Mouse (Mus musculus) C2C12 (cell line): ENCODE measurements around the gene Kdm4b. TPM values are rescaled to one million over a fixed set of nuclear protein-coding genes. Genes with fewer than 3 reads are reported as not detected.

Experiments
- H3K27me3 ChIP-seq: one replicate; pipeline ENCODE4 v1.6.1; 2011; ENCODE audit not compliant: control insufficient read depth, insufficient read depth, insufficient read length
- H3K36me3 ChIP-seq: one replicate; pipeline ENCODE4 v1.6.1; 2011; ENCODE audit not compliant: control insufficient read depth, insufficient read depth
- H3K4me3 ChIP-seq: one replicate; pipeline ENCODE4 v1.5.1; 2011; ENCODE audit warnings: mild to moderate bottlenecking, control low read depth; ENCODE audit not compliant: poor library complexity, insufficient read depth, severe bottlenecking
- H3K79me2 ChIP-seq: one replicate; pipeline ENCODE4 v1.6.1; 2011; ENCODE audit not compliant: control insufficient read depth, insufficient read depth
- H3K79me3 ChIP-seq: one replicate; pipeline ENCODE4 v1.6.1; 2011; ENCODE audit warnings: low read depth, control low read depth
- H3ac ChIP-seq: one replicate; pipeline ENCODE3; 2011; ENCODE audit warnings: low read depth; ENCODE audit not compliant: control insufficient read depth, insufficient read length
- CEBPB ChIP-seq: IDR thresholded peaks from one replicate; pipeline ENCODE4 v1.6.1; 2011; ENCODE audit warnings: low read depth, mild to moderate bottlenecking, control low read depth, moderate library complexity
- CTCF ChIP-seq: IDR thresholded peaks from one replicate; pipeline ENCODE4 v1.5.1; 2011; ENCODE audit not compliant: control insufficient read depth, insufficient read depth, insufficient read length
- FOSL1 ChIP-seq: IDR thresholded peaks from one replicate; pipeline ENCODE4 v1.8.0; 2011; ENCODE audit warnings: mild to moderate bottlenecking, low read length; ENCODE audit not compliant: poor library complexity, insufficient read depth, severe bottlenecking
- MAX ChIP-seq: IDR thresholded peaks from one replicate; pipeline ENCODE4 v1.6.1; 2011; ENCODE audit warnings: mild to moderate bottlenecking, control low read depth
- MYOD1 ChIP-seq: IDR thresholded peaks from one replicate; pipeline ENCODE4 v1.6.1; 2011; ENCODE audit warnings: low read depth; ENCODE audit not compliant: control insufficient read depth, insufficient read length
- MYOG ChIP-seq: IDR thresholded peaks from one replicate; pipeline ENCODE4 v1.6.1; 2011; ENCODE audit not compliant: control insufficient read depth, insufficient read length; ENCODE audit errors: extremely low read depth
- USF1 ChIP-seq: IDR thresholded peaks from one replicate; pipeline ENCODE4 v1.6.1; 2011; ENCODE audit warnings: low read depth, mild to moderate bottlenecking, control low read depth, moderate library complexity
- polyA plus RNA-seq: library from polyadenylated mRNA; unstranded; fragments of >200 nt; fragmentation: generic; extraction: Trizol; gene quantifications from one replicate; pipeline ENCODE4 v1.2.1, GENCODE M21; 2012; ENCODE audit warnings: missing spikeins

Kdm4b gene
- polyA plus RNA-seq, 1 experiment: 10.1 TPM

DNA sequence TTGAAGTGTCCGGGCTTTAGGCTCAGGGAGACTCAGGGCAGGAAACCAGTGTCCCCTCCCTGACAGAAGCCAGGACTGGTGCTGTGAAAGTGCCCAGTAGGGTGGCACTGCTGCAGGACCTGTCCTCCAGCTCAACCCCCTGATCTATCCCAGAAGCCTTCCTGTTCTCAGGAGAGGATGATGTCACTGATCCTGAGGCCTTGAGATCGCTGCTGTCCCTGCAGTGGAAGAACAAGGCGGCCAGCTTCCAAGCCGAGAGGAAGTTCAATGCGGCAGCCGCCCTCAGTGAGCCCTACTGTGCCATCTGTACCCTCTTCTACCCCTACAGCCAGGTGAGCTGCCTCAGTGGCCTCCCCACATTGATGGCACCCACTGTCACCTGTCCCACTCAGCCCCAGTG, 70.2 kb downstream of the Kdm4b start:
- Histone ChIP-seq H3K79me2 (no peaks in the 10 kb centered on the region), H3K36me3 (peaks cover 6% of the 10 kb centered on the region), H3ac (no peak overlapping the region), H3K4me3 (no peak overlapping the region), H3K79me3 (no peaks in the 10 kb centered on the region), H3K27me3 (no peaks in the 10 kb centered on the region)
- TF ChIP-seq MYOD1 (no peak), FOSL1 (no peak), MAX (no peak), USF1 (no peak), CEBPB (no peak), MYOG (no peak), CTCF (no peak)

DNA sequence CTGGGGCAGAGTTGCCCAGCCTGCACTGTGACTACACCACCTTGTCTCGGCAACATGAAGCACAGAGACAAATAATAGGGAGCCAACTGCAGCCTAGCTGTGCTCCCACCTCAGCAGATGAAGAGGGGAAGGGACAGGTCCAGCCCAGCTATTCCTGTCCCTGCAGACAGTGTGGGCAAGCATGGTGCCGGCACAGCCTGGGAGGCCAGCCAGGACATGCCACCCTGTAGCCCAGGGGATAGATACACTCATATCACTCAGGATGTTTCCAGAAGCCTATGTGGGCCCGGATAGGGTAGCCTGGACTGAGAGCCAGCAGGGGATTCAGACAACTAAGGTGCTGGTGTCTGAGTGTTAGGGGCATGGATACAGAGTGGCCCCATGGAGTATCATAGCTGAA, 74.4 kb downstream of the Kdm4b start:
- peaks cover 6% of the 10 kb centered on the region for H3K36me3 ChIP-seq
- H3K4me3 ChIP-seq: no peak overlapping the region
- TF ChIP-seq CTCF (no peak), CEBPB (no peak), USF1 (no peak), MAX (no peak), MYOD1 (no peak), MYOG (no peak), FOSL1 (no peak)
- H3K27me3 ChIP-seq: no peaks in the 10 kb centered on the region
- H3ac ChIP-seq: no peak overlapping the region
- H3K79me3 ChIP-seq: no peaks in the 10 kb centered on the region
- H3K79me2 ChIP-seq: no peaks in the 10 kb centered on the region

DNA sequence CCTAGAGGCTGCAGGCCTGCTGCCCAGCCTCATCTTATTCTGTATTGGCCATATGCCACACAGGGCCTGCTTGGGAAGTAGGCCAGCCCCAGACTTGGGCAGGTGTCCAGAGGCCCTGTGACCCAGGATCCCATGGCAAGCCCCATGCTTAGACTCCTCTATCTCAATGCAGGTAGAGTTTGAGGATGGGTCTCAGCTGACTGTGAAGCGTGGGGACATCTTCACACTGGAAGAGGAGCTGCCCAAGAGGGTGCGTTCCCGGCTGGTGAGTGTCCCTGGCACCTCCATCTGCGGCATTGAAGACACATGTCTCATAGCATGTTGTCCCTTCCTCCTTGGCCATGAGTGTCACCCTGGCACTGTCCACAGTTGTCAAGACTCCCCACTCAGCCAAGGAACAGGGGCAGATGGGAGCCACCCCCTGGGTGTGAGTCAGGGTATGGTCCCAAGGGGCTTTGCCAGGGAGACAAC, 75.2 kb downstream of the Kdm4b start:
- H3K79me3 ChIP-seq: no peaks in the 10 kb centered on the region
- TF ChIP-seq MAX (no peak), CEBPB (no peak), USF1 (no peak), FOSL1 (no peak), MYOG (no peak), CTCF (no peak), MYOD1 (no peak)
- no peak overlapping the region for H3ac ChIP-seq
- no peaks in the 10 kb centered on the region for H3K79me2 ChIP-seq
- H3K36me3 ChIP-seq: peaks cover 6% of the 10 kb centered on the region
- no peak overlapping the region for H3K4me3 ChIP-seq
- H3K27me3 ChIP-seq: no peaks in the 10 kb centered on the region

DNA sequence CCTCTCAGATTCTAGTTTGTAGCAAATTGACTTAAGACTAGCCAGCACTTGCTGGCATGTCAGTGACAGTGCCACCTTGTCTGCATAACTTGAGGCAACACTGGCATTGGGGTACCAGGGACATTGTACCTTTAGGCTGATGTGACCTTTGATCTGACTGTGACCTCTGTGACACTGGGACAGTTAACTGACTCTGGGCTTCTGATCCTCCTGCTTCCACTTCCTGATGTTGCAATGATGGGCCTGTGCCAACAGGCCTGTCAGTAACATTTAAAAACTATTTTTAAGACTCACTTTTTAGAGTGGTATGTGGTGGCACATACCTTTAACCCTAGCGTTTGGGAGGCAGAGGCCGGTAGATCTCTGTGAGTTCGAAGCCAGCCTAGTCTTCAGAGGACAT, 79.5 kb downstream of the Kdm4b start:
- Histone ChIP-seq H3K79me3 (no peaks in the 10 kb centered on the region), H3K79me2 (no peaks in the 10 kb centered on the region), H3K4me3 (no peak overlapping the region), H3K27me3 (no peaks in the 10 kb centered on the region), H3ac (no peak overlapping the region), H3K36me3 (peaks cover 7% of the 10 kb centered on the region)
- TF ChIP-seq USF1 (no peak), CEBPB (peak; percentile 6)

DNA sequence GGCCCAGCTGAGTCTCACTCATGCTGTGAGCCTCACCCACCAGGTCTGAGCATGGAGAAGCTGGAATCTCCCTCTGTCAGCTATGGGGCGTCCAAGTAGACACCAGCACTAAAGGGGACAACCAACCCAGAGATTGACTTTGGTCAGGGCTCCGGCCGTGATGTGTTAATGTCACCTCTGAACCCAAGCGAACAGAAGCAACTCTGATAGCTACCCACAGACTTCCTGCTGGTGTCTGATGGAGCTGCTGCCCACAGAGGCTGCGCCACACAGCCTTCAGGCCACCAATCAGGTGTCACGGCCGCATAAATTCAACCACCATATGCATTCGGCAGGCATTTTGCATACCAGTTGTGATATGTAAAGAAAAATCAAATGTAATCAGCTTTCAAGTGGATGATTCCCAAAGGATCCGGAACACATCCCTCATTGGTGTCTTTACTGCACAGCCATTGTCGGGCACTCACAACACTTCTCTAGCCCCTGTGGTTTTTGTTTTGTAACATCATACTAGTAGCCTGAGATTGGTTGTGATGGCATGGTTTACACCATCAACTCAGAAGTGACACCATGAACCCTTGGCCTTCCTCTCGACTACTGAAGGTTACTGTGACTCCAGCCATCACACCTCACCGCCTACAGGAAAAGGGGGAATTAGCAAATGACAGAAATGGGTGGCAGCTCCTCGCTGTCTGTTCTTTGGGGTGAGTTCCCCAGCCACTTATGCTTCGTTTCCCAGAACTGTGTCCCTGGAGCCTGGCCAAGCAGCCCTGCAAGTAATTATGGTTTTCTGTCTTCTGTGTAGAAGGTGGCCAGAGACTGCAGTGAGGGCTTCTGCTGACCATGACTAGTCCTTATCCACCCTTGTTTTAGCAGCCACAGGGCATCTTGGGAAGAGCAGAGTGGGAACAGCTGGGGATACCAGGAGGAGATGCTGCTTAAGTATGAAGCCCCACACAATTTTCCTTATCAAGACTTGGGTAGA, 80.3 kb downstream of the Kdm4b start:
- Histone ChIP-seq H3K36me3 (peaks cover 5% of the 10 kb centered on the region), H3K79me2 (no peaks in the 10 kb centered on the region)
- no peak for TF ChIP-seq MYOG
- TF ChIP-seq USF1: no peak
- TF ChIP-seq FOSL1: no peak

DNA sequence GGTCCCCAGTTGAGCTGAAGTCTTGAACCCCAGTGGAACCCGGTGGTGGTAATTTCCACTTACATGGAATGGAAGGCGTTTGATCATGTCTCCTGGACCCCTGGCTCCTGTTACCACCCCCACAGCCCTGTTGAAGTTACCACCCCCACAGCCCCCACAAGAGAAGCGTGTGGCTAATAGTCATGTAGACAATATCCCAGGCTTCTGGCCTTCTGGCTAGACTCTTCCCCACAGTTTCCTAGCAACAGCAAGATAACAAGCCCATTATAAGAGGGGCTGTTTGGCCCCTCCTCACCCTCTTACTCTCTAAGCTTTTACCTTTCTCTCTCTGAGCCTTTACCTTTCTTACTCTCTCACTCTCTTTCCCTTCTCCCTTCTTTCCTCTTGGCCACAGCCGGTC, 81.0 kb downstream of the Kdm4b start:
- Histone ChIP-seq H3K27me3 (no peaks in the 10 kb centered on the region), H3K4me3 (no peak overlapping the region), H3K79me3 (no peaks in the 10 kb centered on the region), H3ac (no peak overlapping the region), H3K36me3 (peaks cover 7% of the 10 kb centered on the region), H3K79me2 (no peaks in the 10 kb centered on the region)
- TF ChIP-seq FOSL1: no peak
- no peak for TF ChIP-seq CEBPB
- TF ChIP-seq MAX: no peak
- TF ChIP-seq CTCF: no peak
- no peak for TF ChIP-seq MYOD1
- TF ChIP-seq USF1: no peak
- no peak for TF ChIP-seq MYOG

More for the DNA sequence above, 80.3 kb downstream of the Kdm4b start:
- H3K79me3 ChIP-seq: no peaks in the 10 kb centered on the region
- no peak overlapping the region for H3K4me3 ChIP-seq
- no peaks in the 10 kb centered on the region for H3K27me3 ChIP-seq
- H3ac ChIP-seq: no peak overlapping the region
